Mouse (Mus musculus) heart, embryonic 12.5 days (tissue): ENCODE results near the gene Mycbp2. TPM values are rescaled to one million over a fixed set of nuclear protein-coding genes. Genes with fewer than 3 reads are reported as not detected.
A peak's percentile ranks its signal among the peaks of the same experiment; 100 is the strongest.

Experiments
- ATAC-seq: fragments of 200-750 bp; cut with Nextera tagmentation; 2 replicates; pipeline ENCODE4 v1.8.0; 2017; ENCODE audit warnings: moderate TSS enrichment, moderate library complexity; ENCODE audit not compliant: insufficient number of reproducible peaks, low FRiP score
- H3K27ac ChIP-seq: fragments of 300-500 bp; sonication (generic); 2 replicates; pipeline ENCODE4 v1.5.1; 2016; ENCODE audit warnings: mild to moderate bottlenecking, moderate library complexity; ENCODE audit not compliant: poor library complexity, severe bottlenecking
- H3K27me3 ChIP-seq: fragments of 300-500 bp; sonication (generic); replicated peaks from 2 replicates; pipeline ENCODE4 v1.6.1; 2016; ENCODE audit warnings: mild to moderate bottlenecking, moderate library complexity
- H3K36me3 ChIP-seq: fragments of 300-500 bp; sonication (generic); 2 replicates; pipeline ENCODE4 v1.6.1; 2016; ENCODE audit warnings: mild to moderate bottlenecking, moderate library complexity
- H3K4me1 ChIP-seq: fragments of 300-500 bp; sonication (generic); replicated peaks from 2 replicates; pipeline ENCODE4 v1.6.1; 2016; ENCODE audit warnings: mild to moderate bottlenecking
- H3K4me2 ChIP-seq: fragments of 300-500 bp; sonication (generic); 2 replicates; pipeline ENCODE4 v1.6.1; 2016; ENCODE audit warnings: mild to moderate bottlenecking, moderate library complexity
- H3K4me3 ChIP-seq: fragments of 300-500 bp; sonication (generic); 2 replicates; pipeline ENCODE4 v1.5.1; 2016; ENCODE audit warnings: mild to moderate bottlenecking
- H3K9ac ChIP-seq: fragments of 300-500 bp; sonication (generic); 2 replicates; pipeline ENCODE4 v1.6.1; 2016; ENCODE audit warnings: mild to moderate bottlenecking, moderate library complexity
- H3K9me3 ChIP-seq: fragments of 300-500 bp; sonication (generic); replicated peaks from 2 replicates; pipeline ENCODE4 v1.6.1; 2016; ENCODE audit warnings: mild to moderate bottlenecking, moderate library complexity
- WGBS: fragments of 180-500 bp; shearing (Covaris S2); methylation state at CpG from one replicate; pipeline ENCODE4 v1.1.7; 2016; 5-methylcytosine and 5-hydroxymethylcytosine counted together
- polyA plus RNA-seq: library from polyadenylated mRNA; unstranded; fragments of >200 nt; fragmentation: Nextera tagmentation; extraction: Ambion mirVana; gene quantifications from 2 replicates; pipeline ENCODE4 v1.2.1, GENCODE M21; 2016

The Mycbp2 gene
- polyA plus RNA-seq, 1 experiment from 2014 or later, result 14.6 TPM

DNA sequence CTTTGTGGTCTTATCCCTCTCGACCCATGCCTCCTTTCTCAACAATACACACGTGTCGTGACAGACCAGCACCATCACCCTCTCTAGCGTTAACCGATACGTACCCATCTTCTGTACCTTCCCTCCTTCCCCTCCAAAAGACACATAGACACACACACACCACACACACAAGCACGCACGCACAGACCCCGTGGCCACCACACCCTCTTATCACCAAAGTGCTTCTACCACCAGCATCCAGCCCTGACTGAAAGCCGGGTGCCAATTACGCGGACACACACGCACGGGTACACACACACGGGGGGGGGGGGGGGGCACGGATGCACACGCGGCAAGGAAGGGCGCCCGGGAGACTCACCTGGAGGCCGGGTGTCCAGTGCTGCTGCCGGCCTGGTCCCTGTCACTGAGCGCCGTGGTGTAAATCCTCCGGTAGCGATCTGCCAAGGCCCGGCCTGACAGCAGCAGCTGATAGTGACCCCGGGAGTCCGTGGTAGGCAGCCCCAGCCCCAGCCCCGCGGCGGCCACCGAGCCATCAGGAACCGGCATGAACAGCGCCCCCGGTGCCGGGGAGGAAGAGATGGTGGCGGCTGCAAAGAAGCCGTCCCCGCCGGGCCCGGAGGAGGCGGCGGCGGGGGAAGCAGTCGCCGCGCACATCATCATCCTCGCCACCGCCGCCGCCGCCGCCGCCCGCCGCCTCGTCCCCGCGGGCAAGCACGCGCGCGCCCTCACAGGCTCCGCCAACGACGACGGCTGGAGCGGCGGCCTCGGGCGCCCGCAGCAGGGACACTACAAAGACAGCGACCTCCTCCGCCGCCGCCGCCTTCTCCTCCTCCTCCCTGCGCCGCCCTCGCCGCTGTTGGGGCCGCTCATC, 521 bp downstream of the Mycbp2 start:
- Histone ChIP-seq H3K4me3 (peak overlapping the region; percentile 81), H3K9me3 (no peaks in the 10 kb centered on the region), H3K27me3 (no peaks in the 10 kb centered on the region), H3K27ac (peak overlapping the region; percentile 90), H3K36me3 (no peaks in the 10 kb centered on the region), H3K4me1 (peaks cover 24% of the 10 kb centered on the region), H3K4me2 (peak overlapping the region; percentile 79), H3K9ac (peak overlapping the region; percentile 87)
- peak; percentile 54 for ATAC-seq
- WGBS, result under 1% methylated on average over 73 of the region's 83 CpGs

DNA sequence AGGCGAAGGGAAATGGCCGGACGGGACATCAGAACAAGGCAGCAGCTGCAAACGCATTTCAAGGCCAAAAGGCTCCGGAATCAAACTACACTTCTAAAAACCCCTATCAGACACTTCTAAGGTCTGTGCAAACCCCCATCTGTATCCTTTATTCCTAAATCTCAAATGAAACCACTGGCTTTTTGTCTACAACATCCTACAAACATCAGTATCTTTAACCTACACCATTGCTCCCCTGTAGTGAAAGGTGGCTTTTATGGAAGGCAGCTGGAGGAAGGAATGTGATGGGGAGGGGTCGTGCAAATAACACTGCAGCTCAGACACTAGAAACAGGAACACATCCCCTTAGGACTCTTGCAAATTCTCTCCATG, 1.1 kb downstream of the Mycbp2 start:
- H3K36me3 ChIP-seq, result no peaks in the 10 kb centered on the region
- H3K4me1 ChIP-seq, result peaks cover 24% of the 10 kb centered on the region
- no peak for ATAC-seq
- no peaks in the 10 kb centered on the region for H3K9me3 ChIP-seq
- peak overlapping the region; percentile 79 for H3K4me2 ChIP-seq
- H3K4me3 ChIP-seq, result peak overlapping the region; percentile 81
- H3K9ac ChIP-seq, result peak overlapping the region; percentile 87
- WGBS, result 9% methylated on average over 6 of the region's 6 CpGs
- H3K27me3 ChIP-seq, result no peaks in the 10 kb centered on the region
- peak overlapping the region; percentile 90 for H3K27ac ChIP-seq

DNA sequence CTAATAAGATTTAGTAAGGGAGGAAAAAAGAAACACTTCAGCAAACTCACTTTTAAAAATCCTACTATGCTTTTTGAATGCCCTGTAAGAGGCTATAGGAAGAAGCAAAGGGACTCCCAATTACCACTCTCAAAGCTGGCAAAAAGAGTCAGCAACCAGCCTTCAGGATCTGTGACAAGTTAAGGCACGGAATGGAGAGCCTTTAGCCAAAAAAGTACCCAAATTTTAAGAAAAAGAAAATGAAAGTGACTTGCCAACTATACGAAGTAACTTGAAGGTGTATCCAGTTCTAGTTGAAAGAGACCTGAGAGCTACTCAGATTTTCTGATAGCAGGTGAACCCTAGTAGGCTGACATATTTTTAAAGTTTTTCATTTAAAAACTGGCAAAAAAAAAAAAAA, 1.6 kb downstream of the Mycbp2 start:
- no peaks in the 10 kb centered on the region for H3K9me3 ChIP-seq
- 43% methylated on average over 2 of the region's 2 CpGs for WGBS
- H3K9ac ChIP-seq, result no peak overlapping the region
- no peak for ATAC-seq
- H3K36me3 ChIP-seq, result no peaks in the 10 kb centered on the region
- peak overlapping the region; percentile 81 for H3K4me3 ChIP-seq
- H3K4me2 ChIP-seq, result peak overlapping the region; percentile 79
- no peak overlapping the region for H3K27ac ChIP-seq
- peaks cover 24% of the 10 kb centered on the region for H3K4me1 ChIP-seq
- no peaks in the 10 kb centered on the region for H3K27me3 ChIP-seq

DNA sequence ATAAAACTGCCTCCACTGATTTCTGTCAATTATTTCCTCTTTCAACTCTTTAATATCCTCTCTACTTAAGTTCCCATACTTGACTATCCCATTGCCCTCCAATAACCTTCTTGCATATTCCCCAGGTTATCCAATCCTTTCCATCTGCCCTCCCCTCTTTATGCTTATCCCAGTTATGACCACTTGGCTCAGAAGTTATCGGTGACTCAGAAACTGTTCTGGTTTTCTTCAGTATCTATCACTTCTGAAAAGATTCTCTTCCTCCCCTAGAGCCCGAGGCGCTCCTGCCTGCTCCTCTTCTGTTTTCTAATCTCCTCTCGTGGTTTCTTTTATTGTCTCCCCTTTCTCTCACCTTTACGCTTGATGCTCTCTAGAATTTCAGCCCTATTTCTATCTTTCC, 2.8 kb downstream of the Mycbp2 start:
- WGBS, result 32% methylated on average over 5 of the region's 5 CpGs
- Histone ChIP-seq H3K4me3 (no peak overlapping the region), H3K9ac (no peak overlapping the region), H3K27me3 (no peaks in the 10 kb centered on the region), H3K36me3 (no peaks in the 10 kb centered on the region), H3K4me2 (no peak overlapping the region), H3K4me1 (peaks cover 22% of the 10 kb centered on the region), H3K9me3 (no peaks in the 10 kb centered on the region), H3K27ac (no peak overlapping the region)
- no peak for ATAC-seq

DNA sequence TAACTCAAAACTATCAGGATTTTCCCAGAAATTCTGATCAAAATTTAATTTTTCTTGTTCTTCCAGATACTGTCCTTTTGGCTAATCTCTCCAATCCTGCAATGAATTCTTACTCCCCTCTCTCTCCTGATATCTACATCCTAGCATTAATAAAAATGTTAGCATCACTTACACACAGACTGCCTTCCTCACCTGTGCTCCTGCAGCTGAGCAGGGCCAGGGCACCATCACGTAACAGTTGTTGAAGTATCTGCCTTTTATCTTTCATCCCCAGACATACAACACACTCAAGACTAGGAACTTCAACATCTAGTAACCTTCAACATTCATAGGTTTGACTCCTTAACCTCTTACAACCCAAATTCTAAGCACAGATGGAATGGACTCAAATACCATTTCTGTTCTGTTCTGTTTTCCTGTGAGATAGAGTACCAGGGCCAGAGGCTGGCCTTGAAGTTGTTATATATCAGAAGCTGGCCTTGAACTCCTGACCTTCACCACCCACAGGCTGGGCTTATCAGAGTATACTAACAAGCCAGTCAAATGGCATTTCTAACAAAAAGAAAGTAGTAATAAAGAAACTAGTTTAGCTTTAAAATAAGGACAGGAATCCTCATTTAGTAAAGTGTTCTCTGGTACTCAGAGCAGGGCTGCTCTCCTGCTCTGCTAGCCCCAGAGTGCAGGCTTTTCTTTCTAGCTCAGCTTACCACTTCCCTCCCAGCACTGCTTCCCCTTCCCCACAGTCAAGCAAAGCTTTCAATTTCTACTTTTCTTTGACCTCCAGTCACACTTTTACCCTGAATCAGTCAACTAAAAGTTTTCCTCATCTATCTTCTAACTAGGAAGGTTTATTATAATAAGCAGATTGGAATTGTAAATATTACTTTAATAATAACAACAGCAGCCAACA, 5.0 kb downstream of the Mycbp2 start:
- Histone ChIP-seq H3K4me3 (no peak overlapping the region), H3K27ac (no peak overlapping the region), H3K9me3 (no peaks in the 10 kb centered on the region), H3K36me3 (no peaks in the 10 kb centered on the region), H3K4me2 (no peak overlapping the region), H3K4me1 (peaks cover 20% of the 10 kb centered on the region), H3K9ac (no peak overlapping the region), H3K27me3 (no peaks in the 10 kb centered on the region)
- WGBS, result 40% methylated on average over 1 of the region's 1 CpGs
- ATAC-seq, result no peak

DNA sequence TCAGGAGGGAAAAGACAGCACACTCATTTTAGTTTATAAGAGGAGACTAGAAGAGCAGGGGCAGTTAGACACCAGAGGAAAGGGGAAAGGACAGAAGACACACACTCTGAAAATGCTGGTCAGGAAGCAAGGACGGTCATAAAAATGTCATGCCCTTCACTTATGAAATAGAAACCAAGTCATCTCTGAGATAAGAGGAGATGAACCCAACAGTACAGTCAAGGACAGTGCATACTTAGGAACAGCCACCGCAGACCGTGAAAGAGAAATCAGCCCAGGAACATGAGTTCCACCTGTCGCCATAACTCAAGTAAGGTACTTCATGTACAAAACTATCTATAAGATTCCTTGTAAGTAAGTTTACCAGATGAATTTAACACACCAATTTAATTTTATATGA, 33.7 kb downstream of the Mycbp2 start:
- H3K4me2 ChIP-seq, result no peak overlapping the region
- peaks cover 26% of the 10 kb centered on the region for H3K36me3 ChIP-seq
- H3K9me3 ChIP-seq, result no peaks in the 10 kb centered on the region
- WGBS, result 94% methylated on average over 4 of the region's 4 CpGs
- H3K27ac ChIP-seq, result no peak overlapping the region
- H3K27me3 ChIP-seq, result no peaks in the 10 kb centered on the region
- no peak for ATAC-seq
- no peaks in the 10 kb centered on the region for H3K4me1 ChIP-seq
- H3K4me3 ChIP-seq, result no peak overlapping the region
- no peak overlapping the region for H3K9ac ChIP-seq

DNA sequence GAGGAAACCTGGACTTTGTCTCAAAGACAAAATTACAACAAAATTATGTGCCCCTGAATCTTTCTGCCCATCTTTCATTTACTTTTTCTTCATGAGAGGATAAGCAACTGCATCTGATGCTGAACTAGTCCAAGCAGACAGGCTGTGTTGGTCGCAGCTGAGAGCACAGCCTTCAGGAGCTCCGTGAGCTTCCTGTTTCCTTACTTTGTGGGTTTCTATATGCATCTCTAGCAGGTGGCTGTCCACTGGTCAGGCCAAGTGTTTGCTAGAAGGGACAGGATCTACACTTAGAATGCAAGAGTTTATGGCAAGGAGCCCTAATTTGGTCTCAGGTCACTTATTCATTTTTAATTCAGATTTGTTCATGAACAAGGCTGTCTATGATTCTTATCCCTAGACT, 50.4 kb downstream of the Mycbp2 start:
- WGBS, result 97% methylated on average over 2 of the region's 2 CpGs
- no peak overlapping the region for H3K4me2 ChIP-seq
- ATAC-seq, result no peak
- H3K4me1 ChIP-seq, result no peaks in the 10 kb centered on the region
- H3K4me3 ChIP-seq, result no peak overlapping the region
- peaks cover 27% of the 10 kb centered on the region for H3K36me3 ChIP-seq
- no peaks in the 10 kb centered on the region for H3K27me3 ChIP-seq
- 0 out of 2 replicates have a peak, but pooled peaks cover 2% of the 10 kb centered on the region for H3K9me3 ChIP-seq
- H3K9ac ChIP-seq, result no peak overlapping the region
- no peak overlapping the region for H3K27ac ChIP-seq

DNA sequence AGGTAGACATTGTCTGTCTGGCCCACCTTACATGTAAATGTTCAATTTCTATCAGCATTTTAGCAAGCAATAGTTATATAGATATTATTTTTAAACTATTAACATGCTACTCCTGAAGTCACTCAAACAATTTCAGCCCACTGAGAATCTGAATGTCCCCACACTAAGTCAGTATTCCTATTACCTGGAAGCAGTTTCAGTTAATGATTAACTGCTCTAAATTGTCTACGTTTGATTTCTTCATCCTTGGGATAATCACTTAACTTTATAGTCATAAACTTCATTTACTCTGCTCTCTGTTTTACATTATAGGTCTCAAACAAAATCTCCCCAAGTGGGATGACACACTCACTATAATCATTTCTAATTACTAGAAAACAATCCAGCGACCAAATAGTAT, 60.0 kb downstream of the Mycbp2 start:
- Histone ChIP-seq H3K4me2 (no peak overlapping the region), H3K4me3 (no peak overlapping the region), H3K9ac (no peak overlapping the region), H3K36me3 (peaks cover 19% of the 10 kb centered on the region), H3K27me3 (no peaks in the 10 kb centered on the region), H3K27ac (no peak overlapping the region), H3K4me1 (no peaks in the 10 kb centered on the region), H3K9me3 (no peaks in the 10 kb centered on the region)
- no peak for ATAC-seq
- WGBS, result 87% methylated on average over 2 of the region's 2 CpGs

DNA sequence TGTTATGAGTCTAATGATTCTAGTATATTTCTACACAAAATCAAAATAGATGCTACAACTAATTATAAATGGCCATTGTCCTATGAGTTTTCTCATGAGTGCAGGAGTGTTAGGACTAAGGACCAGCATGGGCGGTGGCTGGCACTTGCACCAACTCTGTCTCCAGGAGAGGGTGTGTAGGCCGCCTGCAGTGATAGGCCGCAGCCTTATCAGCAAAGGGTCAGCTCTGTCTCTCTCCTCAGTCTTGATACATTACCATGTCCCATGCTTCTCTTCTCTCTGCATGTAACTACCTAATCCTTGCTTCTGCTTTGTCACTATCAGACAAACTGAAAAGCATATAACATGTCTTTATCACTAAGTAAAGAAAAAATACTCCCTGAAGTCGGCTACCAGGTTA, 69.9 kb downstream of the Mycbp2 start:
- Histone ChIP-seq H3K27ac (no peak overlapping the region), H3K36me3 (peaks cover 12% of the 10 kb centered on the region), H3K4me3 (no peak overlapping the region), H3K9me3 (no peaks in the 10 kb centered on the region), H3K4me2 (no peak overlapping the region), H3K9ac (no peak overlapping the region), H3K4me1 (no peaks in the 10 kb centered on the region), H3K27me3 (no peaks in the 10 kb centered on the region)
- no peak for ATAC-seq
- WGBS, result 52% methylated on average over 4 of the region's 4 CpGs

DNA sequence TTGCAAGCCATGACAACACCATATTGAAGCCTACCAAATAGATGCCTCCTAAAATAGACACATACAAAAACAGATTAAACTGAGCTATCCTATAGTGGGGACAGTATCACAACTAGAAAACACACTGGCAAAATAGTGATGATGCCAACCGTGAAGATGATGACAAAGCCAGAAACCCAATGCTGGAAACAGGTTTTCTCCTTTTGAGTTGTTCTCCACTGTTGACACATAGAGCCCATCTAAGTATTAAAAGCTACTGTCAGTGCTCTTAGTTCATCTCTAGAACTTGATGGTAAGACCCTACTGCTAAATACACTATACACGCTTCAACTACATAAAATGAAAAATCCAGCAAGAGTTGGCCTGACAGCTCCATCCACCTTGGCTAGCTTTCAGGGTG, 86.2 kb downstream of the Mycbp2 start:
- 92% methylated on average over 2 of the region's 2 CpGs for WGBS

DNA sequence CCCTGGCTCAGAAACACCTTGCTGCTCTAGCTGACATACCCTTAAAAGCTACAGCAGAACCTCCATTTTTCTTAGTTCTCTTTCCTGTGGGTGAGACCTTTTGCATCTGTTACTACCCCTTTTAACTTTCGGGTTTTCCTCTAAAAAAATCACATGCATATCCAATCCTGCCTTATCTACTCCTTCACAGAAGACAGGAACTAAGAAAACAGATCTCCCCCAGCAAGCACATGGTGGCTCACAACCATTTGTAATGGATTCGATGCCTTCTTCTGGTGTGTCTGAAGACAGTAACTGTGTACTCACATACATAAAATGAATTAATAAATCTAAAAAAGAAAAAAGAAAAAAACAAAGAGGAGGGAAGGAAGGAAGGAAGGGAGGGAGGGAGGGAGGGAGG, 87.9 kb downstream of the Mycbp2 start:
- WGBS, result 72% methylated on average over 2 of the region's 2 CpGs
- no peak overlapping the region for H3K4me3 ChIP-seq
- H3K36me3 ChIP-seq, result peaks cover 26% of the 10 kb centered on the region
- no peak overlapping the region for H3K4me2 ChIP-seq
- no peak overlapping the region for H3K9ac ChIP-seq
- H3K27ac ChIP-seq, result no peak overlapping the region
- H3K9me3 ChIP-seq, result no peaks in the 10 kb centered on the region
- no peaks in the 10 kb centered on the region for H3K4me1 ChIP-seq
- ATAC-seq, result no peak
- no peaks in the 10 kb centered on the region for H3K27me3 ChIP-seq

More for the DNA sequence above, 86.2 kb downstream of the Mycbp2 start:
- no peak overlapping the region for H3K27ac ChIP-seq
- H3K4me1 ChIP-seq, result no peaks in the 10 kb centered on the region
- H3K9ac ChIP-seq, result no peak overlapping the region
- no peak overlapping the region for H3K4me2 ChIP-seq
- H3K36me3 ChIP-seq, result peaks cover 26% of the 10 kb centered on the region
- no peak overlapping the region for H3K4me3 ChIP-seq
- no peaks in the 10 kb centered on the region for H3K9me3 ChIP-seq
- H3K27me3 ChIP-seq, result no peaks in the 10 kb centered on the region
- no peak for ATAC-seq
